Mouse (Mus musculus): ENCODE results near the gene Apol11a. TPM values are rescaled to one million over a fixed set of nuclear protein-coding genes. Genes with fewer than 3 reads are reported as not detected.

Gene Apol11a
- polyA plus RNA-seq (2015; fragmentation: Illumina TruSeq; extraction: RNeasy Lipid Tissue Mini Kit (QIAGEN cat#74804); ENCODE audit: low read depth, low replicate concordance): not detected

GRCm38 (mm10) chr15:77507966-77508365 lies at the start of gene Apol11a:
TSS of gene Apol11a (plus strand) at chr15:77508271.

GRCm38 (mm10) chr15:77476693-77477092 lies 31.4 kb upstream of the Apol11a start, which contains the start of gene Apol10a:
TSS of gene Apol10a (plus strand) at chr15:77477047.

GRCm38 (mm10) chr15:77533216-77533615 lies 25.1 kb downstream of the Apol11a start, which contains the start of gene Apol7c:
TSS of gene Apol7c (minus strand) at chr15:77533316.

GRCm38 (mm10) chr15:77561792-77562191 lies 53.7 kb downstream of the Apol11a start, which contains the start of gene 1700025B11Rik:
TSS of gene 1700025B11Rik (minus strand) at chr15:77561892.

Other genes with a start within 250 kb of the Apol11a start
- 132 TPM for gene Rbfox2, start 201.3 kb upstream of the Apol11a start, polyA plus RNA-seq (2015; fragmentation: Illumina TruSeq; extraction: RNeasy Lipid Tissue Mini Kit (QIAGEN cat#74804); ENCODE audit: low read depth, low replicate concordance)
- 0.19 TPM for gene Apol7a, start 109.2 kb upstream of the Apol11a start, polyA plus RNA-seq (2015; fragmentation: Illumina TruSeq; extraction: RNeasy Lipid Tissue Mini Kit (QIAGEN cat#74804); ENCODE audit: low read depth, low replicate concordance)
- 0.39 TPM for gene Apol9a, start 97.1 kb upstream of the Apol11a start, polyA plus RNA-seq (2015; fragmentation: Illumina TruSeq; extraction: RNeasy Lipid Tissue Mini Kit (QIAGEN cat#74804); ENCODE audit: low read depth, low replicate concordance)
- not detected for gene Apol7b, start 60.8 kb upstream of the Apol11a start, polyA plus RNA-seq (2015; fragmentation: Illumina TruSeq; extraction: RNeasy Lipid Tissue Mini Kit (QIAGEN cat#74804); ENCODE audit: low read depth, low replicate concordance)
- not detected for gene Apol10a, start 31.2 kb upstream of the Apol11a start, polyA plus RNA-seq (2015; fragmentation: Illumina TruSeq; extraction: RNeasy Lipid Tissue Mini Kit (QIAGEN cat#74804); ENCODE audit: low read depth, low replicate concordance)
- not detected for gene Apol7c, start 25.0 kb downstream of the Apol11a start, polyA plus RNA-seq (2015; fragmentation: Illumina TruSeq; extraction: RNeasy Lipid Tissue Mini Kit (QIAGEN cat#74804); ENCODE audit: low read depth, low replicate concordance)
- gene 1700025B11Rik, start 53.6 kb downstream of the Apol11a start, polyA plus RNA-seq (2015; fragmentation: Illumina TruSeq; extraction: RNeasy Lipid Tissue Mini Kit (QIAGEN cat#74804); ENCODE audit: low read depth, low replicate concordance): not detected
- gene Apol10b, start 87.9 kb downstream of the Apol11a start, polyA plus RNA-seq (2015; fragmentation: Illumina TruSeq; extraction: RNeasy Lipid Tissue Mini Kit (QIAGEN cat#74804); ENCODE audit: low read depth, low replicate concordance): 0.37 TPM
- not detected for gene Gm36245, start 91.0 kb downstream of the Apol11a start, polyA plus RNA-seq (2015; fragmentation: Illumina TruSeq; extraction: RNeasy Lipid Tissue Mini Kit (QIAGEN cat#74804); ENCODE audit: low read depth, low replicate concordance)
- gene Apol11b, start 135.0 kb downstream of the Apol11a start, polyA plus RNA-seq (2015; fragmentation: Illumina TruSeq; extraction: RNeasy Lipid Tissue Mini Kit (QIAGEN cat#74804); ENCODE audit: low read depth, low replicate concordance): not detected
- gene Apol7e, start 190.6 kb downstream of the Apol11a start, polyA plus RNA-seq (2015; fragmentation: Illumina TruSeq; extraction: RNeasy Lipid Tissue Mini Kit (QIAGEN cat#74804); ENCODE audit: low read depth, low replicate concordance): not detected
- gene Apol9b, start 220.8 kb downstream of the Apol11a start, polyA plus RNA-seq (2015; fragmentation: Illumina TruSeq; extraction: RNeasy Lipid Tissue Mini Kit (QIAGEN cat#74804); ENCODE audit: low read depth, low replicate concordance): not detected
- 4.6 TPM for gene Apol8, start 248.7 kb downstream of the Apol11a start, polyA plus RNA-seq (2015; fragmentation: Illumina TruSeq; extraction: RNeasy Lipid Tissue Mini Kit (QIAGEN cat#74804); ENCODE audit: low read depth, low replicate concordance)

Data from brain, adult 10 weeks (tissue).